Mouse (Mus musculus): ENCODE results near the gene Morf4l2.
"Not testable (repeated sequence)": the region's sequence is repeated elsewhere in the genome, so short reads cannot be mapped to it uniquely, and the experiment has no call there.

The Morf4l2 gene

GRCm38 (mm10) chrX:136743459-136743858 lies at the start of gene Morf4l2:
Gene Morf4l2, minus strand, starts transcription at chrX:136743690.
- peak; percentile 26 for DNase-seq

GRCm38 (mm10) chrX:136789446-136789845 lies 46.0 kb upstream of the Morf4l2 start:
- no peak for DNase-seq

- no peak for DNase-seq
These were observed 36.6 kb upstream of the Morf4l2 start, which contains the start of gene Glra4 for GRCm38 (mm10) chrX:136780041-136780440. Gene Glra4, minus strand, starts transcription at chrX:136780141.

GRCm38 (mm10) chrX:136779262-136779661 lies 35.8 kb upstream of the Morf4l2 start:
- no peak for DNase-seq

GRCm38 (mm10) chrX:136778046-136778445 lies 34.6 kb upstream of the Morf4l2 start:
- DNase-seq: no peak

GRCm38 (mm10) chrX:136773035-136773434 lies 29.5 kb upstream of the Morf4l2 start:
- peak; percentile 23 for DNase-seq

GRCm38 (mm10) chrX:136761103-136762074 lies 17.9 kb upstream of the Morf4l2 start:
- no peak for DNase-seq

GRCm38 (mm10) chrX:136755464-136755863 lies 12.0 kb upstream of the Morf4l2 start:
- no peak for DNase-seq

- no peak for DNase-seq
These were observed 5.8 kb upstream of the Morf4l2 start for GRCm38 (mm10) chrX:136749329-136749728.

- DNase-seq: no peak
These were observed 1.2 kb upstream of the Morf4l2 start for GRCm38 (mm10) chrX:136744663-136745062.

- peak; percentile 52 for DNase-seq
These were observed 808 bp downstream of the Morf4l2 start for GRCm38 (mm10) chrX:136742661-136743103.

- no peak for DNase-seq
These were observed 1.2 kb downstream of the Morf4l2 start for GRCm38 (mm10) chrX:136742241-136742640.

GRCm38 (mm10) chrX:136741651-136742201 lies 1.8 kb downstream of the Morf4l2 start:
- no peak for DNase-seq

- peak; percentile 98 for DNase-seq
These were observed 2.5 kb downstream of the Morf4l2 start for GRCm38 (mm10) chrX:136740791-136741650.

- DNase-seq: no peak
These were observed 3.3 kb downstream of the Morf4l2 start for GRCm38 (mm10) chrX:136740087-136740790.

- no peak for DNase-seq
These were observed 11.5 kb downstream of the Morf4l2 start for GRCm38 (mm10) chrX:136732016-136732415.

- DNase-seq: not testable (repeated sequence)
These were observed 28.6 kb downstream of the Morf4l2 start for GRCm38 (mm10) chrX:136714742-136715474.

GRCm38 (mm10) chrX:136708782-136709181 lies 34.7 kb downstream of the Morf4l2 start:
- peak; percentile 8 for DNase-seq

- peak; percentile 49 for DNase-seq
These were observed 35.3 kb downstream of the Morf4l2 start for GRCm38 (mm10) chrX:136708168-136708681.

- peak; percentile 70 for DNase-seq
These were observed 35.9 kb downstream of the Morf4l2 start, which contains the start of gene Tceal1 for GRCm38 (mm10) chrX:136707446-136708167. Gene Tceal1, plus strand, starts transcription at chrX:136707982.

Data from cerebellum, adult 11-12 months (tissue).